ENCODE assay signal across 8 mouse cellular contexts in genomic region chr5:124541602-124541973, GRCm38 (mm10). TPM values are rescaled to one million over a fixed set of nuclear protein-coding genes. Genes with fewer than 3 reads are reported as not detected.
DNase-seq lines count a peak whose midpoint lies in the region; ATAC-seq and TF ChIP-seq lines count a peak whose summit lies in the region.

No protein-coding gene starts in this region.

- H3K27ac ChIP-seq in heart, adult 2 months: peak overlapping the region; percentile 88
- H3K27ac ChIP-seq in CH12.LX (ENCODE audit: insufficient read depth, low read depth): no peak overlapping the region
- H3K27ac ChIP-seq in forebrain, embryonic 16.5 days (ENCODE audit: low read length): no peak overlapping the region
- H3K27ac ChIP-seq in liver, embryonic 15.5 days (replicated peaks): peak overlapping the region; percentile 93

- H3K9ac ChIP-seq in heart, adult 2 months (ENCODE audit: low read depth, low read length): peak overlapping the region; percentile 80
- H3K9ac ChIP-seq in CH12.LX (ENCODE audit: insufficient read depth, low read depth): peak overlapping the region; percentile 91
- H3K9ac ChIP-seq in forebrain, embryonic 16.5 days (replicated peaks; ENCODE audit: low read depth, low read length): peak overlapping the region; percentile 78
- peak overlapping the region; percentile 91 for H3K9ac ChIP-seq in liver, embryonic 15.5 days

- no peak for TF ChIP-seq EP300 in heart, adult 2 months (IDR thresholded peaks at IDR 0.05; ENCODE audit: insufficient read depth, low read depth, low read length)
- TF ChIP-seq EP300 in CH12.LX (IDR thresholded peaks at IDR 0.05; ENCODE audit: low read length): no peak

- peak overlapping the region; percentile 99 for H3K4me2 ChIP-seq in CH12.LX (ENCODE audit: insufficient read depth, low read depth, poor library complexity, severe bottlenecking)
- peak overlapping the region; percentile 92 for H3K4me2 ChIP-seq in forebrain, embryonic 16.5 days (ENCODE audit: low read length)
- peak overlapping the region; percentile 82 for H3K4me2 ChIP-seq in liver, embryonic 15.5 days

- no peaks in the 10 kb centered on the region for H3K27me3 ChIP-seq in heart, adult 2 months (ENCODE audit: control insufficient read depth, insufficient read depth, low read length)
- no peaks in the 10 kb centered on the region for H3K27me3 ChIP-seq in CH12.LX (replicated peaks)
- no peaks in the 10 kb centered on the region for H3K27me3 ChIP-seq in forebrain, embryonic 16.5 days (replicated peaks; ENCODE audit: control insufficient read depth, insufficient read depth, low read length)
- 0 out of 2 replicates have a peak, but pooled peaks cover 6% of the 10 kb centered on the region for H3K27me3 ChIP-seq in liver, embryonic 15.5 days

- H3K4me1 ChIP-seq in heart, adult 2 months (ENCODE audit: control insufficient read depth, insufficient read depth, low read length): peaks cover 6% of the 10 kb centered on the region
- H3K4me1 ChIP-seq in CH12.LX (ENCODE audit: control insufficient read depth in 1 of 2, insufficient read depth in 2 of 2): peaks cover 2 to 63% of the 10 kb centered on the region in 2 experiments; a peak in 3 of 4 replicates
- peaks cover 14% of the 10 kb centered on the region for H3K4me1 ChIP-seq in forebrain, embryonic 16.5 days (replicated peaks; ENCODE audit: control insufficient read depth, insufficient read depth, low read length)
- peaks cover 44% of the 10 kb centered on the region for H3K4me1 ChIP-seq in liver, embryonic 15.5 days (replicated peaks)

- in situ Hi-C loops in CH12.LX (cut with MboI; ENCODE audit: low pct_ligation_motif_present, low pct_unique_long_range_greater_than_20kb, low sequenced_read_pairs): no loop called here

- no peak for ATAC-seq in forebrain, embryonic 16.5 days
- no peak for ATAC-seq in liver, embryonic 15.5 days (ENCODE audit: insufficient read depth)

- TF ChIP-seq CTCF in heart, adult 2 months (IDR thresholded peaks at IDR 0.05): no peak
- no peak for TF ChIP-seq CTCF in CH12.LX (conservative IDR thresholded peaks at IDR 0.05 in 1 of 2, IDR thresholded peaks at IDR 0.05 in 1 of 2; ENCODE audit: low read depth in 2 of 2, low read length in 2 of 2)

- intact Hi-C loops in heart, adult 2 months (cut with DNase I): loop anchor here (10.0 kb wide), 1 partner anchor 427 kb away; the partner anchor contains the start of genes Arl6ip4 and Ogfod2

- H3K4me3 ChIP-seq in heart, adult 2 months: peak overlapping the region; percentile 81
- H3K4me3 ChIP-seq in CH12.LX (replicated peaks in 1 of 3; ENCODE audit: low read depth in 2 of 3, low read length in 2 of 3, poor library complexity in 1 of 3): peak overlapping the region; percentile 87 to 94 (median 94)
- H3K4me3 ChIP-seq in forebrain, embryonic 16.5 days (replicated peaks; ENCODE audit: low read length): peak overlapping the region; percentile 92
- peak overlapping the region; percentile 97 for H3K4me3 ChIP-seq in liver, embryonic 15.5 days (replicated peaks)

- 5% methylated on average over 8 of the region's 8 CpGs for WGBS in heart, adult 2 months
- 12% methylated on average over 8 of the region's 8 CpGs for WGBS in forebrain, embryonic 16.5 days
- WGBS in liver, embryonic 15.5 days (ENCODE audit: insufficient replicate concordance): 9% methylated on average over 8 of the region's 8 CpGs

- no peak for TF ChIP-seq POLR2A in heart, adult 2 months (IDR thresholded peaks at IDR 0.05; ENCODE audit: insufficient read depth, low read depth, low read length)
- no peak for TF ChIP-seq POLR2A in CH12.LX (IDR thresholded peaks at IDR 0.05; ENCODE audit: low read depth, low read length)

- no peaks in the 10 kb centered on the region for H3K9me3 ChIP-seq in CH12.LX (replicated peaks; ENCODE audit: low read length)
- no peaks in the 10 kb centered on the region for H3K9me3 ChIP-seq in forebrain, embryonic 16.5 days (ENCODE audit: control insufficient read depth, low read length)
- no peaks in the 10 kb centered on the region for H3K9me3 ChIP-seq in liver, embryonic 15.5 days (replicated peaks)

- dilution Hi-C loops in CH12.LX (cut with MboI; ENCODE audit: extremely low pct_ligation_motif_present, extremely low pct_unique_long_range_greater_than_20kb, low sequenced_read_pairs): no loop called here

- H3K79me2 ChIP-seq in heart, adult 2 months (replicated peaks; ENCODE audit: control insufficient read depth, insufficient read depth, low read length): peaks cover 4% of the 10 kb centered on the region; the same call in 1 of the 2 replicates
- peaks cover 58% of the 10 kb centered on the region for H3K79me2 ChIP-seq in CH12.LX (replicated peaks; ENCODE audit: control insufficient read depth, extremely low read depth, insufficient read depth, poor library complexity, severe bottlenecking)

- no peak for DNase-seq in heart, adult 2 months
- no peak for DNase-seq in heart, postnatal 4 days
- no peak for DNase-seq in CH12.LX (ENCODE audit: extremely low read depth)
- DNase-seq in layer of hippocampus, postnatal 14 days (ENCODE audit: low spot score in 2 of 2): no peak
- DNase-seq in embryo, embryonic 10.5 days (ENCODE audit: low spot score): no peak
- no peak for DNase-seq in layer of hippocampus, postnatal 25 days (ENCODE audit: extremely low spot score in 1 of 2, low spot score in 1 of 2)

- peaks cover 16% of the 10 kb centered on the region for H3K36me3 ChIP-seq in heart, adult 2 months (ENCODE audit: control insufficient read depth, insufficient read depth, low read length)
- H3K36me3 ChIP-seq in CH12.LX (replicated peaks in 1 of 2; ENCODE audit: control insufficient read depth in 1 of 2, insufficient read depth in 1 of 2, low read length in 1 of 2): peaks cover 28 to 42% of the 10 kb centered on the region in 2 experiments
- peaks cover 17% of the 10 kb centered on the region; the same call in 1 of the 2 replicates for H3K36me3 ChIP-seq in forebrain, embryonic 16.5 days (ENCODE audit: control insufficient read depth, insufficient read depth)
- H3K36me3 ChIP-seq in liver, embryonic 15.5 days (replicated peaks): peaks cover 45% of the 10 kb centered on the region

- TF ChIP-seq RAD21 in CH12.LX (IDR thresholded peaks at IDR 0.05; ENCODE audit: low read depth, low read length): no peak

RNA-seq across cellular contexts. Expression of gene Tmed2, which starts 1.1 kb away (rescaled TPM):
- total RNA-seq in heart, adult 2 months (2021): 100 to 1,000 TPM; 167 to 194 TPM
- polyA plus RNA-seq in heart, adult 2 months (2012; rRNA removed): 80.9 and 150 TPM in 2 replicates
- 100 to 1,000 TPM; 217 to 226 TPM for total RNA-seq in heart, postnatal 4 days (2021)
- 205 and 319 TPM in 2 replicates for total RNA-seq in CH12.LX (2012; rRNA removed)
- 769 and 796 TPM in 2 replicates for total RNA-seq in CH12.LX (2014; rRNA removed)
- 280 and 301 TPM in 2 replicates for polyA plus RNA-seq in CH12.LX (2012; ENCODE audit: insufficient read length, low read depth)
- polyA plus RNA-seq in forebrain, embryonic 16.5 days (2015; fragmentation: Nextera tagmentation; extraction: Ambion mirVana): 397 and 404 TPM in 2 replicates
- 321 and 337 TPM in 2 replicates for polyA plus RNA-seq in liver, embryonic 15.5 days (2015; fragmentation: Nextera tagmentation; extraction: Ambion mirVana)
- 100 to 1,000 TPM in 1 of 2 experiments, 10 to 100 TPM in 1; 98.4 to 100 TPM for total RNA-seq in layer of hippocampus, postnatal 14 days (2021)
- total RNA-seq in layer of hippocampus, postnatal 25 days (2021): 100 to 1,000 TPM in 1 of 2 experiments, 10 to 100 TPM in 1; 90.0 to 104 TPM

RNA-seq across cellular contexts. Expression of gene Rilpl1, which starts 10.4 kb away (rescaled TPM):
- 100 to 1,000 TPM; 189 to 251 TPM for total RNA-seq in heart, adult 2 months (2021)
- polyA plus RNA-seq in heart, adult 2 months (2012; rRNA removed): 166 and 182 TPM in 2 replicates
- total RNA-seq in heart, postnatal 4 days (2021): 10 to 100 TPM; 50.3 to 53.6 TPM
- total RNA-seq in CH12.LX (2012; rRNA removed) (4.6 and 5.7 TPM in 2 replicates), CH12.LX (2014; rRNA removed) (1.8 and 3.1 TPM in 2 replicates)
- polyA plus RNA-seq in CH12.LX (2012; ENCODE audit: insufficient read length, low read depth): 5.4 and 6.1 TPM in 2 replicates
- 9.7 and 11.8 TPM in 2 replicates for polyA plus RNA-seq in forebrain, embryonic 16.5 days (2015; fragmentation: Nextera tagmentation; extraction: Ambion mirVana)
- 1.9 and 2.1 TPM in 2 replicates for polyA plus RNA-seq in liver, embryonic 15.5 days (2015; fragmentation: Nextera tagmentation; extraction: Ambion mirVana)
- 10 to 100 TPM; 41.6 TPM for total RNA-seq in layer of hippocampus, postnatal 14 days (2021)
- total RNA-seq in layer of hippocampus, postnatal 25 days (2021): 10 to 100 TPM; 57.4 to 62.4 TPM

RNA-seq across cellular contexts. Expression of gene Ddx55, which starts 11.1 kb away (rescaled TPM):
- total RNA-seq in heart, adult 2 months (2021): 1 to 10 TPM; 6.2 to 7.5 TPM
- polyA plus RNA-seq in heart, adult 2 months (2012; rRNA removed): 5.3 and 7.7 TPM in 2 replicates
- 1 to 10 TPM; 7.8 to 8.5 TPM for total RNA-seq in heart, postnatal 4 days (2021)
- total RNA-seq in CH12.LX (2012; rRNA removed): 18.2 and 20.2 TPM in 2 replicates
- 15.1 and 15.7 TPM in 2 replicates for total RNA-seq in CH12.LX (2014; rRNA removed)
- polyA plus RNA-seq in CH12.LX (2012; ENCODE audit: insufficient read length, low read depth): 25.8 and 25.9 TPM in 2 replicates
- polyA plus RNA-seq in forebrain, embryonic 16.5 days (2015; fragmentation: Nextera tagmentation; extraction: Ambion mirVana): 21.9 and 30.5 TPM in 2 replicates
- 5.1 and 5.8 TPM in 2 replicates for polyA plus RNA-seq in liver, embryonic 15.5 days (2015; fragmentation: Nextera tagmentation; extraction: Ambion mirVana)
- 10 to 100 TPM; 22.8 to 25.5 TPM for total RNA-seq in layer of hippocampus, postnatal 14 days (2021)
- 10 to 100 TPM; 23.7 to 31.3 TPM for total RNA-seq in layer of hippocampus, postnatal 25 days (2021)

RNA-seq across cellular contexts. Expression of gene Eif2b1, which starts 37.3 kb away (rescaled TPM):
- total RNA-seq in heart, adult 2 months (2021): 10 to 100 TPM; 23.5 to 27.6 TPM
- polyA plus RNA-seq in heart, adult 2 months (2012; rRNA removed): 18.4 and 24.7 TPM in 2 replicates
- 10 to 100 TPM; 38.6 to 42.5 TPM for total RNA-seq in heart, postnatal 4 days (2021)
- 50.8 and 68.3 TPM in 2 replicates for total RNA-seq in CH12.LX (2012; rRNA removed)
- total RNA-seq in CH12.LX (2014; rRNA removed): 98.0 and 107 TPM in 2 replicates
- 104 and 111 TPM in 2 replicates for polyA plus RNA-seq in CH12.LX (2012; ENCODE audit: insufficient read length, low read depth)
- polyA plus RNA-seq in forebrain, embryonic 16.5 days (2015; fragmentation: Nextera tagmentation; extraction: Ambion mirVana): 71.1 and 80.1 TPM in 2 replicates
- polyA plus RNA-seq in liver, embryonic 15.5 days (2015; fragmentation: Nextera tagmentation; extraction: Ambion mirVana): 39.0 and 41.5 TPM in 2 replicates
- 10 to 100 TPM; 43.0 to 43.4 TPM for total RNA-seq in layer of hippocampus, postnatal 14 days (2021)
- total RNA-seq in layer of hippocampus, postnatal 25 days (2021): 10 to 100 TPM; 32.6 to 49.0 TPM

RNA-seq across cellular contexts. Expression of gene Gtf2h3, which starts 37.4 kb away (rescaled TPM):
- 10 to 100 TPM; 19.4 to 20.4 TPM for total RNA-seq in heart, adult 2 months (2021)
- 29.0 and 39.2 TPM in 2 replicates for polyA plus RNA-seq in heart, adult 2 months (2012; rRNA removed)
- total RNA-seq in heart, postnatal 4 days (2021): 10 to 100 TPM; 20.1 to 23.9 TPM
- 58.2 and 63.0 TPM in 2 replicates for total RNA-seq in CH12.LX (2012; rRNA removed)
- total RNA-seq in CH12.LX (2014; rRNA removed): 84.9 and 87.5 TPM in 2 replicates
- polyA plus RNA-seq in CH12.LX (2012; ENCODE audit: insufficient read length, low read depth): 51.9 and 57.0 TPM in 2 replicates
- 49.3 and 59.1 TPM in 2 replicates for polyA plus RNA-seq in forebrain, embryonic 16.5 days (2015; fragmentation: Nextera tagmentation; extraction: Ambion mirVana)
- 19.4 and 20.0 TPM in 2 replicates for polyA plus RNA-seq in liver, embryonic 15.5 days (2015; fragmentation: Nextera tagmentation; extraction: Ambion mirVana)
- 10 to 100 TPM; 28.5 to 33.2 TPM for total RNA-seq in layer of hippocampus, postnatal 14 days (2021)
- 10 to 100 TPM; 29.5 to 32.8 TPM for total RNA-seq in layer of hippocampus, postnatal 25 days (2021)

Comparison
In these comparisons a context has a peak if more than half of its experiments do, and no peak if none do; other contexts are left out.
1. H3K27ac ChIP-seq: peak in heart, adult 2 months (single experiment) and liver, embryonic 15.5 days (single experiment); none in CH12.LX (single experiment) and forebrain, embryonic 16.5 days (single experiment).
2. RNA of gene Rilpl1, which starts 10.4 kb away (total RNA-seq): 189 to 251 TPM in heart, adult 2 months, 57.4 to 62.4 TPM in layer of hippocampus, postnatal 25 days, 50.3 to 53.6 TPM in heart, postnatal 4 days and 41.6 TPM in layer of hippocampus, postnatal 14 days; 1.8 to 5.7 TPM in CH12.LX; every median in the first group is over 4 times any median in the second.
3. Peak in every context shown above with its lines, with median percentiles within 50 percentile points of each other: H3K4me3 ChIP-seq, H3K9ac ChIP-seq and H3K4me2 ChIP-seq.